Mouse (Mus musculus) limb, embryonic 13.5 days (tissue): ENCODE results near the gene Arrdc2. TPM values are rescaled to one million over a fixed set of nuclear protein-coding genes. Genes with fewer than 3 reads are reported as not detected.

Experiments used
- ATAC-seq: fragments of 200-750 bp; cut with Nextera tagmentation; 2 replicates; pipeline ENCODE4 v1.8.0; 2017; ENCODE audit warnings: low read depth, moderate number of reproducible peaks, moderate TSS enrichment; ENCODE audit not compliant: low FRiP score
- H3K27ac ChIP-seq: fragments of 300-500 bp; sonication (generic); 2 replicates; pipeline ENCODE4 v1.5.1; 2015; ENCODE audit warnings: inconsistent platforms, mild to moderate bottlenecking, moderate library complexity
- H3K27me3 ChIP-seq: fragments of 300-500 bp; sonication (generic); 2 replicates; pipeline ENCODE4 v1.6.1; 2015; ENCODE audit warnings: mild to moderate bottlenecking, inconsistent platforms
- H3K36me3 ChIP-seq: fragments of 300-500 bp; sonication (generic); 2 replicates; pipeline ENCODE4 v1.6.1; 2015; ENCODE audit warnings: inconsistent platforms, mild to moderate bottlenecking, moderate library complexity
- H3K4me1 ChIP-seq: fragments of 300-500 bp; sonication (generic); 2 replicates; pipeline ENCODE4 v1.6.1; 2015; ENCODE audit warnings: inconsistent platforms
- H3K4me2 ChIP-seq: fragments of 300-500 bp; sonication (generic); replicated peaks from 2 replicates; pipeline ENCODE4 v1.6.1; 2015; ENCODE audit warnings: inconsistent platforms, mild to moderate bottlenecking, moderate library complexity
- H3K4me3 ChIP-seq: fragments of 300-500 bp; sonication (generic); 2 replicates; pipeline ENCODE4 v1.5.1; 2015; ENCODE audit warnings: moderate library complexity, mild to moderate bottlenecking, inconsistent platforms
- H3K9ac ChIP-seq: fragments of 300-500 bp; sonication (generic); 2 replicates; pipeline ENCODE4 v1.6.1; 2015; ENCODE audit warnings: mild to moderate bottlenecking, inconsistent platforms
- H3K9me3 ChIP-seq: fragments of 300-500 bp; sonication (generic); 2 replicates; pipeline ENCODE4 v1.6.1; 2016; ENCODE audit warnings: inconsistent platforms
- WGBS: fragments of 180-500 bp; shearing (Covaris S2); methylation state at CpG from one replicate; pipeline ENCODE4 v1.1.7; 2015; 5-methylcytosine and 5-hydroxymethylcytosine counted together
- polyA plus RNA-seq: library from polyadenylated mRNA; unstranded; fragments of >200 nt; fragmentation: Nextera tagmentation; extraction: Ambion mirVana; gene quantifications from 2 replicates; pipeline ENCODE4 v1.2.1, GENCODE M21; 2015

Gene Arrdc2
- 6.1 and 6.2 TPM in 2 replicates for polyA plus RNA-seq

DNA sequence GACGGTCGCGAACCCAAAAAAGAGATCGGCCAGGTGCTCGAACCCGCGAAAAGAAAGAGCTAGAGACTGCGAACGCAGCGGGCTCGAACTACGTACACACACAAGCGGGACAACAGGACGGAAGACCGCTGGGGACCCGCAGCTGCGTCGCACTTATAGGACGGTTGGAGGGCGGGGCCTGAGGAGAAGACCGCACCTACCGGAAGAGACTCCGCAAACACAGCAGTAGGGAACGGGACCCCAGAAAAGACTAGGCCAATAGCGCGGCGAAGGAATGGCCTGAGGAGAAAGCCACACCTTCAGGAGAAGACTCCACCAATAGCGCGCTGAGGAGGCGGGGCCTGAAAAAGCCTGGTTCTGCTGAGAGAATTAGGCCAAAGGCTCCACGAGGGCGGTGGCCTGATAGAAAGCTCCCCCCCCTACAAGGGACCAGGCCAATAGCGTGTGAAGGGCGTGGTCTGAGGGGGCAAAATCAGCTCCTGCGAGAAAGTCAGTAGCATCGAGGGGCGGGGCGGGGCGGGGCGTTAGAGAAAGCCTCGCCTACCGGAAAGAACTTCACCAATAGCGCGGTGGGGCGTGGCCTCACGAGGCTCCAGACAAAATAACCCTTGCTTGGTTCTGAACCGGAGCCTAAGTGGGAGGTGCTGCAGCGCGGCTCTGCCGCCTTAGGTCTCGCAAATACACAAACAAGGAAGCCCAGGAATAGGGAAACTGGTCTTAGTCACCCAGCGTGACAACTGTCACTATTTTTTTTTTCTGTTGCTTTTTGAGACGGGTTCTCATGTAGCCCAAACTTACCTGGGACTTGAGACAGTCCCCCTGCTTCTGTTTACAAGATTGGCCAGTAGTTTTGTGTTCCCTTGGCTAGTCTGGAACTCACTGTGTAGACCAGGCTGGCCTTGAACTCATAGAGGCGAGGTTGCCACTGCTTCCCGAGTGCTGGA, at the start of gene Arrdc2:
Gene Arrdc2, minus strand, starts transcription at position 313 of the 944 bp plus-strand sequence.
- WGBS, result 3% methylated on average over 53 of the region's 55 CpGs
- Histone ChIP-seq H3K27ac (peak within 1 kb of the TSS; percentile 82), H3K27me3 (no peaks in the 10 kb centered on the region)

DNA sequence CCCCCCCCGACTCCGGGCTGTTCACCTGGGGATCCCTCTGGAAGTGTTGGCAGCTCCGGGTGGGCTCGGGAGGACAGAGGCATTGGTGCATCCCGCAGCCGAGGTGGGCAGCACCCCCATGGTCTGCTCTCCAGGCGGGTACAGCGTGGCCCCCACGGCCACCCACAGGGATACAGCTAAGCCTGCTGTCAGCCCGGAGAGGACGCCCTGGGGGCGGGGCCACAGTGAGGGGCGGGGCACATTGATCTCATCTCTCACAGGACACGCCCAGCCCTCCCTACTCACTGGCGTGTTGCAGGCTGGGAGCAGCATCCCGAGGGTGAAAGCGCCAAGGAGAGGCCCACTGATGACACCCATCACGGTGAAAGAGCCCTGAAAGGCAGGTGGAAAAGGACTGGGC, 48.1 kb upstream of the Arrdc2 start:
- Histone ChIP-seq H3K9me3 (peaks cover 8% of the 10 kb centered on the region; the same call in 1 of the 2 replicates), H3K9ac (no peak overlapping the region), H3K36me3 (no peaks in the 10 kb centered on the region), H3K4me1 (peaks cover 12% of the 10 kb centered on the region), H3K27ac (no peak overlapping the region), H3K4me3 (no peak overlapping the region), H3K27me3 (peaks cover 47% of the 10 kb centered on the region), H3K4me2 (no peak overlapping the region)
- 4% methylated on average over 17 of the region's 18 CpGs for WGBS
- no peak for ATAC-seq

More for the DNA sequence above, at the start of gene Arrdc2:
- ATAC-seq, result peak; percentile 98
- H3K9ac ChIP-seq, result peak within 1 kb of the TSS; percentile 83
- peaks cover 12% of the 10 kb centered on the region for H3K36me3 ChIP-seq
- peak within 1 kb of the TSS; percentile 87 for H3K4me2 ChIP-seq
- H3K9me3 ChIP-seq, result no peaks in the 10 kb centered on the region
- H3K4me3 ChIP-seq, result peak within 1 kb of the TSS; percentile 70
- peaks cover 18% of the 10 kb centered on the region for H3K4me1 ChIP-seq

DNA sequence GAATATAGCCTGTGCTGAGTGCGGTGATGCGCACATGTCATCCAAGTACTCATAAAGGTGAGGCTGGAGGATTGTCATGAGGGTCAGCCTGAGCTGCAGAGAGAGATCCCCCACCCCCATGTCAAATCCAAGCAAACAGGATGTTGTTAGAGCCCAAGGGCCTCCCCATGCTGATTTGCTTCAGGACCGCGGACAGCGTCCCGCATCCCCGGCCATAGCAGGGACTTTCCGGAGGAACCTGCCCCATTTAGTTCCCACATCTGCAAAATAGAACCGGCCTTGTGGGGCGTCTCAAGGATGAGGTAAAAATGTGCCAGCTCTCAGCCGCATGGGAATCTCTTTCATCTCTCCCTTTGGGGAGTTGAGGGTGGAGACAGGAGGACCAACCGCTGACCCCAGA, 46.1 kb upstream of the Arrdc2 start:
- 10% methylated on average over 12 of the region's 12 CpGs for WGBS
- no peak for ATAC-seq

DNA sequence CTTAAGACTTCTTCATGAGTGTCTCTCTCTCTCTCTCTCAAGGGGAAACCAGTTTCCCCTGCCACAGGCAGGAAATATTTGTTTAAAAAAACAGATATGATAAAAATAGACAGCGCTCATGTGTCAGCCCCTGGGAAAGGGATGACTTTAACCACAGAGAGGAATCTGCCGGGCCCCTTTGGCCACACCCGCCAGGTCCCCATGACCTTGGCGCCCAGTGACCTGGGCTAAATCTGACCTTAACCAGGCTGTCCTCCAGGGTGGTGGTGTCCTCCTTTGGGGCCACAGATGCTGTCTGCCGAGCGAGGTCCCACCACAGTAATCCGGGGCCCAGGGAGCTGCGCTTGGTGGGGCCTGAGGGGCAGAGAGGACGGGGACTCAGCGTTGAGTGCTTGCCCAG, 45.2 kb upstream of the Arrdc2 start:
- 87% methylated on average over 10 of the region's 10 CpGs for WGBS
- Histone ChIP-seq H3K9me3 (peaks cover 5% of the 10 kb centered on the region; the same call in 1 of the 2 replicates), H3K9ac (no peak overlapping the region), H3K4me3 (no peak overlapping the region), H3K27me3 (peaks cover 17% of the 10 kb centered on the region), H3K36me3 (no peaks in the 10 kb centered on the region), H3K27ac (no peak overlapping the region), H3K4me1 (peaks cover 14% of the 10 kb centered on the region), H3K4me2 (no peak overlapping the region)
- ATAC-seq, result no peak

More for the DNA sequence above, 46.1 kb upstream of the Arrdc2 start:
- Histone ChIP-seq H3K4me1 (peaks cover 4% of the 10 kb centered on the region), H3K36me3 (no peaks in the 10 kb centered on the region), H3K9me3 (peaks cover 6% of the 10 kb centered on the region; the same call in 1 of the 2 replicates), H3K4me2 (no peak overlapping the region), H3K27ac (no peak overlapping the region), H3K4me3 (no peak overlapping the region), H3K9ac (no peak overlapping the region), H3K27me3 (peaks cover 27% of the 10 kb centered on the region)

- 83% methylated on average over 4 of the region's 4 CpGs for WGBS
- Histone ChIP-seq H3K4me1 (peaks cover 16% of the 10 kb centered on the region), H3K36me3 (no peaks in the 10 kb centered on the region), H3K27me3 (peaks cover 12% of the 10 kb centered on the region), H3K9ac (no peak overlapping the region), H3K4me2 (no peak overlapping the region), H3K4me3 (no peak overlapping the region), H3K27ac (no peak overlapping the region), H3K9me3 (peaks cover 5% of the 10 kb centered on the region; the same call in 1 of the 2 replicates)
- no peak for ATAC-seq
Observed at GRCm38 (mm10) chr8:70884186-70884585, 44.7 kb upstream of the Arrdc2 start.

DNA sequence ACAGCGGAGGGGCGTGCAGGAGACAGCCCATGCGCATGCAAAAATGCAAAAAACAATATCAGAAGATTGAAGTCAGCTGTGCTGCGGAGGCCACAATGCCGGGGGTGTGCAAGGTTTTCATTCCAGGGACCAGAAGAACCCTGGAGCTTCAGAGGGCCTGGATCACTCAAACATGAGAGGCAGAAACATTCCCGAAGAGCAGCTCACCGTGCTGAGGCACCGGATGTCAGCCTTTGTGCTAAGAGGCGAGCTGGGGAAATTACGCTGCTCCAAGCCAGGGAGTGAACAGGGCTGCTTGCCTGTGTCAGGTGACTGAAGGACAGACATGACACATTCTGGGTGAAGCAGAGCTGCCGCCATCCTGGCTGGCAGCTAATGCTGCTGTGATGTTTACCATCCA, 41.0 kb upstream of the Arrdc2 start:
- Histone ChIP-seq H3K9me3 (no peaks in the 10 kb centered on the region), H3K4me3 (no peak overlapping the region), H3K9ac (peak overlapping the region; percentile 43; the same call in 1 of the 2 replicates), H3K27me3 (no peaks in the 10 kb centered on the region; the same call in 1 of the 2 replicates), H3K4me1 (peaks cover 16% of the 10 kb centered on the region), H3K27ac (no peak overlapping the region; the same call in 1 of the 2 replicates), H3K36me3 (no peaks in the 10 kb centered on the region), H3K4me2 (peak overlapping the region; percentile 25)
- ATAC-seq, result no peak; the same call in 1 of the 2 replicates
- 21% methylated on average over 11 of the region's 11 CpGs for WGBS

GRCm38 (mm10) chr8:70880126-70880525, 40.6 kb upstream of the Arrdc2 start:
- Histone ChIP-seq H3K9me3 (no peaks in the 10 kb centered on the region), H3K4me2 (peak overlapping the region; percentile 25), H3K4me1 (peaks cover 16% of the 10 kb centered on the region), H3K27ac (no peak overlapping the region; the same call in 1 of the 2 replicates), H3K9ac (peak overlapping the region; percentile 43; the same call in 1 of the 2 replicates), H3K4me3 (no peak overlapping the region), H3K36me3 (no peaks in the 10 kb centered on the region), H3K27me3 (no peaks in the 10 kb centered on the region; the same call in 1 of the 2 replicates)
- WGBS, result 0% methylated on average over 4 of the region's 4 CpGs
- ATAC-seq, result peak; percentile 21

- H3K4me2 ChIP-seq, result no peak overlapping the region
- H3K4me1 ChIP-seq, result peaks cover 16% of the 10 kb centered on the region
- no peaks in the 10 kb centered on the region for H3K9me3 ChIP-seq
- 49% methylated on average over 4 of the region's 4 CpGs for WGBS
- H3K36me3 ChIP-seq, result no peaks in the 10 kb centered on the region
- H3K9ac ChIP-seq, result 0 out of 2 replicates have a peak overlapping the region, but pooled peaks have one; percentile 43
- no peak overlapping the region for H3K27ac ChIP-seq
- H3K27me3 ChIP-seq, result no peaks in the 10 kb centered on the region; the same call in 1 of the 2 replicates
- no peak for ATAC-seq
- H3K4me3 ChIP-seq, result no peak overlapping the region
Observed at GRCm38 (mm10) chr8:70879500-70879899, 40.0 kb upstream of the Arrdc2 start.

DNA sequence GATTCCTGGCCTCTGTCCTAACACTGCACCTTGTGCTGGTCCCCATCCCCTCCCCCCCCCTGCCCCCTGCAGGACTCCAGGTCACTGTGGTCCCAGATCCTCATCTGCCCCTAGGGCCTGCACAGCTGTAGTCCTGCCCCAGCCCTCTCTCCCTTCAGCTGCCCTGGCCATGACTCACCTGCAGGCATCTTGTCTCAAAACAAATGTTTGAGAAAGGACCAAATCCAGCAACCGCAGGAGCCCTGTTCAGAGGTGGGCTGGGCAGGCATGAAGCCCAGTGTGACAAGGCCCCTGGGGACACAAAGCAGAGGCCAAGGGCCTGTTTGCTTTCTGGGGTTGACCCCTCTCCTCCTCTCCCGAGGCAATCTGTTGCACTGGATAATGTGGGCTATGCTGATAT, 38.7 kb upstream of the Arrdc2 start:
- no peaks in the 10 kb centered on the region for H3K36me3 ChIP-seq
- H3K27ac ChIP-seq, result no peak overlapping the region
- no peaks in the 10 kb centered on the region for H3K9me3 ChIP-seq
- 45% methylated on average over 2 of the region's 2 CpGs for WGBS
- H3K4me1 ChIP-seq, result peaks cover 16% of the 10 kb centered on the region
- H3K27me3 ChIP-seq, result no peaks in the 10 kb centered on the region; the same call in 1 of the 2 replicates
- H3K4me3 ChIP-seq, result no peak overlapping the region
- ATAC-seq, result no peak
- H3K9ac ChIP-seq, result no peak overlapping the region
- H3K4me2 ChIP-seq, result no peak overlapping the region

DNA sequence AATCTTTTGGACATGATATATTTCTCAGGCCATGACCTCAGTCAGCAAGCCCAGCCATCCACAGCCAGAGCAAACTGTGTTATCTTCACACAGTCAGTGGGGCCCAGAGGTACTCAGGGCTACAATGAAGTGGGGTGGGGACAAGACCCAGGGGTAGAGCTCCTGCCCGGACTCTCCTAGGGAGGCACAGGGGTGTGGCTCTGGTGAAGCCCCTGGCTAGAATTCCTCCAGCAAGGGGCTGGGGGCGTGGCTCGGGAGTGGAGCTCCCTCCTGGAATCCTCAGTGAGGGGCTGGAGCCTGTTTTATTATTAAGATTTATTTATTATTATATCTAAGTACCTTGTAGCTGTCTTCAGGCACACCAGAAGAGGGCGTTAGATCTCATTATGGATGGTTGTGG, 36.9 kb upstream of the Arrdc2 start:
- Histone ChIP-seq H3K9ac (no peak overlapping the region; the same call in 1 of the 2 replicates), H3K36me3 (no peaks in the 10 kb centered on the region), H3K4me2 (no peak overlapping the region), H3K27me3 (no peaks in the 10 kb centered on the region; the same call in 1 of the 2 replicates), H3K27ac (no peak overlapping the region), H3K4me3 (no peak overlapping the region), H3K4me1 (peaks cover 27% of the 10 kb centered on the region), H3K9me3 (no peaks in the 10 kb centered on the region)
- 51% methylated on average over 4 of the region's 4 CpGs for WGBS
- ATAC-seq, result no peak

GRCm38 (mm10) chr8:70874441-70874840, 34.9 kb upstream of the Arrdc2 start:
- ATAC-seq, result no peak
- H3K9me3 ChIP-seq, result no peaks in the 10 kb centered on the region
- no peak overlapping the region for H3K4me3 ChIP-seq
- 90% methylated on average over 13 of the region's 13 CpGs for WGBS
- no peaks in the 10 kb centered on the region for H3K36me3 ChIP-seq
- peak overlapping the region; percentile 5; the same call in 1 of the 2 replicates for H3K9ac ChIP-seq
- peaks cover 11% of the 10 kb centered on the region for H3K4me1 ChIP-seq
- no peaks in the 10 kb centered on the region; the same call in 1 of the 2 replicates for H3K27me3 ChIP-seq
- H3K4me2 ChIP-seq, result no peak overlapping the region
- H3K27ac ChIP-seq, result no peak overlapping the region
